Mouse (Mus musculus) stomach, postnatal 0 days (tissue): ENCODE results near the gene H2-M5.

Source experiments
- CTCF ChIP-seq: IDR thresholded peaks from 2 replicates; pipeline ENCODE4 v1.5.1; 2016; ENCODE audit warnings: antibody characterized with exemption, low read depth, mild to moderate bottlenecking, moderate library complexity
- EP300 ChIP-seq: optimal IDR thresholded peaks from 2 replicates; pipeline ENCODE3; 2016; ENCODE audit warnings: antibody characterized with exemption

GRCm38 (mm10) chr17:36957999-36958743, 31.2 kb downstream of the H2-M5 start, which contains the start of the genes Znrd1 and Znrd1as:
- no peak; the same call in 1 of the 2 replicates for TF ChIP-seq CTCF
- TF ChIP-seq EP300: no peak
